Mouse (Mus musculus): ENCODE data around the gene Mthfsl. TPM values are rescaled to one million over a fixed set of nuclear protein-coding genes. Genes with fewer than 3 reads are reported as not detected.
"Not testable (repeated sequence)": the region's sequence is repeated elsewhere in the genome, so short reads cannot be mapped to it uniquely, and the experiment has no call there.

Gene Mthfsl
- 10 to 100 TPM; 26.6 to 29.4 TPM for total RNA-seq (2021)
- long read RNA-seq, experiment 1, partial matches to known transcripts, result 1 of 19 reads
- long read RNA-seq, experiment 1, other reads (novel, unspliced or antisense), result 10 of 19 reads
- long read RNA-seq, experiment 2, transcript Mthfsl-201 (3 exons, 801 nt), result major isoform, 5 of 20 reads
- long read RNA-seq, experiment 2, partial matches to known transcripts, result 0 of 20 reads
- long read RNA-seq, experiment 2, other reads (novel, unspliced or antisense), result 12 of 20 reads

GRCm38 (mm10) chr9:88719989-88720537, at the start of gene Mthfsl:
Gene Mthfsl (minus strand): TSS chr9:88720296.
- peak; percentile 18 to 45 for DNase-seq (ENCODE audit: low spot score in 2 of 2)

DNA sequence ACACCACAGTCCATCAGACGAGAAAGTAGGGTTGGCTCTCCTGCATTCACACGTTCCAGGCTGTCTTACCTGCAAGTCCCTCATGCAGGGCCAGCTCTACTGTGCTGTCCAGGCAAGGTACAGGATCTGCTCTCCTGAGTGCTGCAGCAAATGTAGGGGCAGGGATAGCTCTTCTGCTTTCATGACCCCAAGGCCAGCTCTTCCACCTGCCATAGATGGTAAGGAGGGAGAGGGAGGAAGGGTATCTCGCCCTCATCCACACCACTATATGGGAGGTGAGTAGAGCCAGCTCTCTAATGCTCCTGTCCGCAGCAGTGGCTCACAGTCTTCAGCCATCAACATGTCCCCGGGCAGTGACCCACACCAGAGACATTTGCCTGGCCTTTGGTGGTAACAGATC, 49.4 kb upstream of the Mthfsl start:
- DNase-seq (ENCODE audit: low spot score in 2 of 2), result not testable (repeated sequence)

DNA sequence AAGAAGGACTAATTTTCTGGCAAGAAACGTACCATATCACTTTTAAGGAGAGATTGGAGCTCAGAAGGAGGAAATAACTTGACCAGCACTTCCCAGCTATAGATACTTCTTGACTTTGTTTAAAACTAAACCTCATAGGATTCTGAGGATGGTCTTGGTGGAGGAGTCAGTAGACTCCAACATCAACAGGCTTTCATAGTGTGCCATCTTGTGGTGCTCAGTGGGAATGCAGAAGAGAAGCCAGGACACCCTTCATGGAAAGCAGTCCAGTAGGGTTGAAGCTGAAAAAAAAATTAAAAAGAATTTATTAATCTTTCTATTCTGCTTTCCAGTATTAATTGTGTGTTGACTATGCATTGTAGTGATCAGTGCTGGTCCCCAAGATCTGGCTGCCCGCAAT, 26.6 kb upstream of the Mthfsl start:
- peak; percentile 28 to 42 for DNase-seq (ENCODE audit: low spot score in 2 of 2)

DNA sequence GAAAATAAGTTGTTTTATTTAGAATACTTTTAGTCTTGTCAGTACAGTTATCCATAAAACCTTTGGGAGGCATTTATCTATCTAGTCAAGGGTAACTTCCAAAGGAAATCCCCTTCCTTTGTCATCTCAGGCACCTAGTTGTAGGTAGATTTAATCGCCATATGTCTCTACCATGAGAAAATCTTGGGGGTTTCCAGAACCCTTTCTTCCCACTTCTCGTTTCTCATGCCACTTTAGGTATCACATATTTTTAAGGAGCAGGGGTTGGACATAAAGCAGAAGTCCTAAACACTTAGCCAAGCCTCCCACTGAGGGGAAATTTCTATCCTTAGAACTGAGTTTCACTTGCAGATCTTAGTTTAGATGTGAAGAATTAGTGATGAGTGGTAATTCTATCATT, 25.9 kb upstream of the Mthfsl start:
- not testable (repeated sequence) for DNase-seq (ENCODE audit: low spot score in 2 of 2)

DNA sequence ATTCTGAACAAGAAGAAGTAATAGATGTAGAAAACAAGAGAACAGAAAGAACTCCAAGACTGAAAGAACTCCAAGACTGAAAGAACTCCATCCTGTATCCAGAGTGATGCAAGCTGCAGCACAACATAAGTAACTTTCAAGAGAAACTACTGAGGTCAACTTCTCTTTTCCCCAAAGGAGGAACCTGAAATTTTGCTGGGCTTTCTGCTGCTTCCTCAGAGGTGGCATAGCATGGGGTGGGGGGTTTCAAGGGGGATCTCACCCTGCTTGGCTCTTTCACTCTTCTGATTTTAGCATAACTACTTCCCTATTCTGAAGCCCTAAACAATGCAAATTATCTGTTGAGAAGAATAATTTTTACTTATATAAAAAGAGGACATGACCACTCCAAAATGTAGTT, 15.2 kb upstream of the Mthfsl start:
- DNase-seq (ENCODE audit: low spot score in 2 of 2), result not testable (repeated sequence)

- DNase-seq (ENCODE audit: low spot score in 2 of 2), result not testable (repeated sequence)
Observed at GRCm38 (mm10) chr9:88733182-88733581, 13.1 kb upstream of the Mthfsl start.

DNA sequence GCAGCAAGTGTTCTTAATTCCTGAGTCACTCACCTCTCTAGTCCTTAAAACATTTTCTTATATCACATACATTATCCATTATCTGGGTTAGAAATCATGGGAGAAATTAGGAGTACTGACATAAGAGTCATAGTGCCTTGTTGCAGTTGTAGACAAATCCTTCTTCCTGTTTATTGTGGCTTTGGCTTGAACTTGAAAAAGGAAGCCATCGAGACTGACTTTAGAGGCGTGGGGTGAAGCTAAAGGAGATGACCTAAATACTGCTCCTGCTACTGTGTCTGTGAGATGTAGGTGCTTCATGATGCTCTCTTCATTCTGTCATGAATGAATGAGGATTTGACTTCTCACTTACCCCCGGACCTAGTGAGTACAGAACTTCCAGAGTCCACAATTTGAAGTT, 12.2 kb upstream of the Mthfsl start:
- not testable (repeated sequence) for DNase-seq (ENCODE audit: low spot score in 2 of 2)

GRCm38 (mm10) chr9:88731728-88732127, 11.6 kb upstream of the Mthfsl start, which contains the start of gene Bcl2a1d:
Gene Bcl2a1d (minus strand): TSS chr9:88731914.
- not testable (repeated sequence) for DNase-seq (ENCODE audit: low spot score in 2 of 2)

- DNase-seq (ENCODE audit: low spot score in 2 of 2), result not testable (repeated sequence)
Observed at GRCm38 (mm10) chr9:88728311-88728710, 8.2 kb upstream of the Mthfsl start.

DNA sequence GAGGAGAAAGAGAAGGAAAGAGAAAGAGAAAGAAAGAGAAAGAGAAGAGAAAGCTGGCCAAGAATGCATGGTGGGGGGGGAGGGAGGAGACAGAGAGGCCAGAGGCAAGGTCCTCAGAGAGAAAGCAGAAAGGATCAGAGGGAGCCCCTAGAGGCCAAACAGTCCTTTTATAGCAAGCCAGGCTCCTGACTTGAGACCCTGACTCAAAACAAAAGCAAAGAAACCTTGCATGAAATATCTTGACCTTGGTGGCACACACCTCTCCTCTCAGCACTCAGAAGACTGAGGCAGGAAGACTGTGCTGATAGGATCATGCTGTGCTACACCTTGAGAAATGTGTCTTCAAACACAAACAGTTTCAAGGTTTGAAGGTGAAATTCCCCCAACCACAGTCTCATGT, 1.5 kb upstream of the Mthfsl start:
- DNase-seq (ENCODE audit: low spot score in 2 of 2), result not testable (repeated sequence)

GRCm38 (mm10) chr9:88719073-88719921, 799 bp downstream of the Mthfsl start:
- DNase-seq (ENCODE audit: low spot score in 2 of 2), result peak; percentile 12 to 44

DNA sequence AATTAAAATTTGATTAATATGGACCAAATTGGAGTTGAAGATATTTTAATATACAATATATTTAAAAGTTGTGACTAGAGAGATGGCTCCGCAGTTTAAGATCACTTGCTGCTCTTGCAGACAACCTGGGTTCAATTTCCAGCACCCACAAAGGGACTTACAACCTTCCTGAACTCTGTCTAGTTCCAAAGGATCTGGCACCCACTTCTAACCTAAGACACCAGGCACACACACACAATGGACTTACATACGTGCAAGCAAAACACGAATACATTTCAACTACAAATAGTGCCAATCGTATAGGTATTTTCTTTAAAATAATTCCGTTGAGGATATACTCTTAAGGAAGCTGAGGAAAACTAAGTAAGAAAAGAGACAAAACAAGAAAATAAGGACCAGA, 1.5 kb downstream of the Mthfsl start:
- not testable (repeated sequence) for DNase-seq (ENCODE audit: low spot score in 2 of 2)

DNA sequence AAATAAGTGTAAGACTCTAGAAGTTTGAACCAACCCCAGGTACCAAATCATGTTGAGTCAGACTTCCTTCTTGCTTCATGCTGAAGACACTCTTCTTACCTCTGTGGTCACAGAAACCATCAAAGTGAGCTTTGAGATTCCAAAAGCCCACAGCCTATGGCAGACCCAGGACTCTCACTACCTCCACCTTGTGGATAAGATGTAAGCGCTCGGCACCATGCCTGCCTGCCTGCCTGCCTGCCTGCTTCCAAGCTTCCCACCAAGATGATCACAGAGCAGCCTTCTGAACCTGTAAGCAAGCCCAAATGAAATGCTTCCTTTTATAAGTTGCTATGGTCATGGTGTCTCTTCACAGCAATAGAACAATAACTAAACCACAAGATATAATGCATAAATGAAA, 2.0 kb downstream of the Mthfsl start:
- peak in 1 of 2 experiments; percentile 33 for DNase-seq (ENCODE audit: low spot score in 2 of 2)

DNA sequence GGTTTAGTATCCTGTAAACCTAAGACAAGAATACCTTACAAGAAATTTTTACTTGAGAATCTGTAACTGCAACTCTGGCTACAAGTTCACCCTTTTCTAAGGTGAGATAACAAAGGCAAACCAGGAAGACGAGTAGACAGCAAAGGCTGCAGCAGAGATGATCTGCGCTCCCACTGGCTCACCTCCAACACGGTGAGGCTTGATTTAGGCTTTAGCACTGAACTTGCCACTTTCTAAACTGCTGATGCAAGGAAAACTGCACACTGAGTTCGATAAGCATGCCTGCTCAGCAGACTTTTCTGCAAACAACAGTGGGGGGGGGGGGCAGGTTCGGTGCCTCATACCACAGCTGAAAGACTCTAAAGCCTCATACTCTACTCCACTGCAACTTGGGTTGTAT, 5.6 kb downstream of the Mthfsl start:
- DNase-seq (ENCODE audit: low spot score in 2 of 2), result not testable (repeated sequence)

DNA sequence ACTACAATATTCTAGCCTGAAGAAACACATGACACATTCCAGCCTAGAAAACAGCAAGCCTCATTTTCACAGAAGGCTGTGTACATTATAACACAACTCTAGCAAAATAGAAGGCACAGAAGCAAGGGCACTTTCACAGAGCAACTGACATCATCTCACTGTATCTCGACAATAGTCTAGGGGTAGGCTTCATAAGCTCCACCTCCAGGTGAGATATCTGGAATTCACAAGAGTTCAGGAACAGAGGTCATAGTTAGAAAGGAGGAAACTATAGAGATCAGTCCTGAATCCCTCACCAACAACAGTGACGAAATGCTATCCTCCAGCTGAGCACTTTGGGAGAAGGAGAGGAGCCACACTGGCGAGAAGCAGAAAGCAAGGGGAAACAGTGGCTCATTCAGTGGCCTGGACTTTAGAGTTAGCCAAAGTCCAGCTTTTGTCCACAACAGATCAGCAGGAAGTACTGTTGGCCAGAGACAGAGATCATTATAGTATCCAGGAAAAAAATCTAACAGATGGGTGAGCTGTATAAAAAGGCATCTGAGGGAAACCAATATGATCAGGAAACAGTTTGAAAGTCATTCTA, 7.8 kb downstream of the Mthfsl start:
- not testable (repeated sequence) for DNase-seq (ENCODE audit: low spot score in 2 of 2)

GRCm38 (mm10) chr9:88710910-88711438, 9.1 kb downstream of the Mthfsl start:
- DNase-seq (ENCODE audit: low spot score in 2 of 2), result not testable (repeated sequence)

DNA sequence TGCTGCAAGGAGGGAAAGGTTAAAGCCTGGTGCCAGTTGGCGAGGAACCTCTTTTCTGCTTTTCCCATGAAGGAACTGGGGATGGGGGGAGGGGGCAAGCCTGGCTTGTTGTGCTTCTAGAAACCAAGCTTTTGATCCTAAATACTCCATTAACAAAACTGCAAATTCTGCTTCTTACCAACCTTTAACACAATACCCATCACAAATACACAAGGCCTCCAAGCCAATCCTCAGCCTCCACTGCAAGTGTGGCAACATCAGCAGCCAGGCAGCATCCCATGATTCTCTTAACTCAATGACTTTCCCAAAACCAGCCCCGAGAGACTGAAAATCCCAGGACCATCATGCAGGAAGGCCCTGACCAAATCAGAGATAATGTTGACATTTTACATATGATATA, 9.7 kb downstream of the Mthfsl start:
- DNase-seq (ENCODE audit: low spot score in 2 of 2), result not testable (repeated sequence)

DNA sequence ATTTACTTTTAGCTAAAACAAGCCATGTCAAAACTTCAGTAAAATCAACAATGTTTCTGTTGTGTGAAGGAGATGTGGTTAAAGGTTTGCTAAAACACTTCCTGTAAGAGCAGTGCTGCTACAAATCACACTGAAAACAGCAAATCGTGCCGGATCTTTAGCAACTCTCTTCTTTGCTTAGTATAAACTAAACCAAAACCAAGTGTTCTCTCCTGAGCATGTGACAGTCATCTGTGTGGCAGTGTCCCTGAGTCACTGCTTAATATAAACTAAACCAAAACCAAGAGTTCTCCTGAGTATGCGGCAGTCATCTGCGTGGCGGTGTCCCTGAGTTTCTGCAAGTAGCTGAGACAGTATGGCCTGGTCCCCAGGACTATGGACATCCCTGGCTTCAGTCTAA, 10.3 kb downstream of the Mthfsl start:
- DNase-seq (ENCODE audit: low spot score in 2 of 2), result not testable (repeated sequence)

GRCm38 (mm10) chr9:88709304-88709703, 10.8 kb downstream of the Mthfsl start:
- no peak for DNase-seq (ENCODE audit: low spot score in 2 of 2)

GRCm38 (mm10) chr9:88706700-88707099, 13.4 kb downstream of the Mthfsl start:
- no peak for DNase-seq (ENCODE audit: low spot score in 2 of 2)

- not testable (repeated sequence) for DNase-seq (ENCODE audit: low spot score in 2 of 2)
Observed at GRCm38 (mm10) chr9:88705157-88705556, 14.9 kb downstream of the Mthfsl start.

All from left cerebral cortex, adult 18-20 months (tissue).